Mouse (Mus musculus): ENCODE measurements around the gene Bpgm. TPM values are rescaled to one million over a fixed set of nuclear protein-coding genes. Genes with fewer than 3 reads are reported as not detected.

Bpgm gene
- polyA plus RNA-seq, 1 experiment, result 7.4 TPM

DNA sequence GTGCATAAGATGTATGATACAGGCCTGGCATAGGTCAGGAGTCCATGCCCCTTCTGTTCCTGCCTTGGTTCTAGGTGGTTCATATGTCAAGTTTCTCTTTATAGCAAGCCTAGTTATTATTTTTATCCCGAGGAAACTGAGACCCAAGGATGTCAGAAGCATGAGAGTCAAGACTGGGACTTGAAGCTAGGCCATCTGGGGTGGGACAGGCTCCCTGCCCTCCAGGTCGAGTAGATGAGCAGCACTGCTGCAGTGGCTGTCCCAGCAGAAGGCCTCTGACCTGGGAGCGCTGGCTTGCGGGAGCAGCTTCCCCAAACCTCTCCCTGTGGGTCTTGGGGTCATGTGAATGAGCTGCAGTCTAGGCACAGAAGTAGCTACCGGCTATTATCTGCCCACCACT, 47.5 kb downstream of the Bpgm start:
- TF ChIP-seq CTCF (IDR thresholded peaks at IDR 0.05; ENCODE audit: low read depth, low read length), result no peak
- no peaks in the 10 kb centered on the region for H3K4me1 ChIP-seq (ENCODE audit: control insufficient read depth, insufficient read depth, low read length)
- H3K4me3 ChIP-seq (ENCODE audit: insufficient read depth, low read length), result no peak overlapping the region
- no peak overlapping the region for H3K27ac ChIP-seq (ENCODE audit: insufficient read depth, low read depth, low read length)

GRCm38 (mm10) chr6:34525499-34525924, 49.5 kb downstream of the Bpgm start:
- H3K4me1 ChIP-seq (ENCODE audit: control insufficient read depth, insufficient read depth, low read length), result no peaks in the 10 kb centered on the region
- TF ChIP-seq POLR2A (IDR thresholded peaks at IDR 0.05; ENCODE audit: borderline replicate concordance, low read depth, low read length) (no peak), CTCF (IDR thresholded peaks at IDR 0.05; ENCODE audit: low read depth, low read length) (no peak)
- H3K27ac ChIP-seq (ENCODE audit: insufficient read depth, low read depth, low read length), result no peak overlapping the region
- no peak overlapping the region for H3K4me3 ChIP-seq (ENCODE audit: insufficient read depth, low read length)

DNA sequence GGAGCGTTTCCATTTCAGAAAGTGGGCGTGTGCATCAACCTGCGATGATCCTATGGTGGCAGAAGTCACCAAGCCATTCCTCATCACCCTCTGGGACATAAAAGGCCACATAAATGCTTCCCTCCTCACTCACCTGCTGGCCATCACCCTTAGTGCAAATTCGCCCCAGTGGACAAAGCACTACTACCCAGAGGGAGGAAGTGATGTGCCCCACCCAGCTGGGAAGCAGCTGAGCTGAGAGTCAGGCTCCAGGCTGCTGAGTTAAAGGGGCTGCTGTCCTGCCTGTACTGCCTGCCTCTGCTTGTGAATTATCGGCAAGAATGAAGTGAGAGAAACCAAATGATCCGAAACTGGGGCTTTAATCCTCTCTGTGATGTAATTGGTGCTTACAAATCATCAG, 49.9 kb downstream of the Bpgm start:
- Histone ChIP-seq H3K27ac (ENCODE audit: insufficient read depth, low read depth, low read length) (no peak overlapping the region), H3K4me3 (ENCODE audit: insufficient read depth, low read length) (no peak overlapping the region)
- TF ChIP-seq POLR2A (IDR thresholded peaks at IDR 0.05; ENCODE audit: borderline replicate concordance, low read depth, low read length) (no peak), CTCF (IDR thresholded peaks at IDR 0.05; ENCODE audit: low read depth, low read length) (no peak)

DNA sequence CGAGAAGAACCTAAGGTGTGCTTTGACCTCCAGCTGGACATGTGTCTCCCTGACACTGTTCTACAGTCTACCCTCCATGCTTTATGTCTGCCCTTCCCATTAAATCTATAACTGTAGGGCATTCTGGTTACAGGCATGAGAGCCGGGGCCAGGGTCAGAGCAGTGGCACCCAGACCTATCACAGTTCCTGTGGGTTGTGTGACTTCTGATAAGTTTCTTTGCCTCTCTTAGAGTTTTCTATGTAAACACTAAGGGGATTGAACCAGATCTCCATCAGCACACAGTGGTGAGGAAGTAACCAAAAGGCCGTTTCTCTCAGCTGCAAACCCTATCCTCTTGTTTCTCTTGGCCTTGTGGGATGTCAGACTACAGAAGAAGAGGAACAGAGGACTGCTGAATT, 50.4 kb downstream of the Bpgm start:
- Histone ChIP-seq H3K4me3 (ENCODE audit: insufficient read depth, low read length) (no peak overlapping the region), H3K4me1 (ENCODE audit: control insufficient read depth, insufficient read depth, low read length) (no peaks in the 10 kb centered on the region)
- TF ChIP-seq POLR2A (IDR thresholded peaks at IDR 0.05; ENCODE audit: borderline replicate concordance, low read depth, low read length), result no peak
- no peak for TF ChIP-seq CTCF (IDR thresholded peaks at IDR 0.05; ENCODE audit: low read depth, low read length)

More for the DNA sequence above, 49.9 kb downstream of the Bpgm start:
- no peaks in the 10 kb centered on the region for H3K4me1 ChIP-seq (ENCODE audit: control insufficient read depth, insufficient read depth, low read length)

DNA sequence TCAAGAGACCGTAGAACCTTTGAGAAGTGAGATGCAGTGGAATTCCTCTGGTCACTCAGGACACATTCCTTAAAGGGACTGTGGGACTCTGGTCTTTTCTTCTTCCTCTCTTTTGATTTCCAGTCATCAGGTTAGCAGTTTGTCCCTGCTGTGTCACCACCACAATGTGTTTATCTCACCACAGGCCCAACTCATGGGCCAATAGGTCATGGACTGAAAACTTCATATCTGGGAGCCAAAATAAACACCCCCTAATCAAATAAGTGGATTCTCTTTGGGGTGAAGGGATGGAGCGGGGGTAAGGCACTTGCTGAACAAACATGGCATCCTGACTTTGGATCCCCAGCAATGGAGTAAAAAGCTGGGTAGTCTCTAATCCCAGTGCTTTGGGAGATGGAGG, 52.1 kb downstream of the Bpgm start:
- TF ChIP-seq CTCF (IDR thresholded peaks at IDR 0.05; ENCODE audit: low read depth, low read length), result no peak
- H3K27ac ChIP-seq (ENCODE audit: insufficient read depth, low read depth, low read length), result no peak overlapping the region

More for the DNA sequence above, 50.4 kb downstream of the Bpgm start:
- no peak overlapping the region for H3K27ac ChIP-seq (ENCODE audit: insufficient read depth, low read depth, low read length)

GRCm38 (mm10) chr6:34529992-34530391, 54.0 kb downstream of the Bpgm start:
- Histone ChIP-seq H3K27ac (ENCODE audit: insufficient read depth, low read depth, low read length) (no peak overlapping the region), H3K4me1 (ENCODE audit: control insufficient read depth, insufficient read depth, low read length) (no peaks in the 10 kb centered on the region), H3K4me3 (ENCODE audit: insufficient read depth, low read length) (no peak overlapping the region)
- TF ChIP-seq CTCF (IDR thresholded peaks at IDR 0.05; ENCODE audit: low read depth, low read length) (no peak), POLR2A (IDR thresholded peaks at IDR 0.05; ENCODE audit: borderline replicate concordance, low read depth, low read length) (no peak)

More for the DNA sequence above, 52.1 kb downstream of the Bpgm start:
- Histone ChIP-seq H3K4me1 (ENCODE audit: control insufficient read depth, insufficient read depth, low read length) (no peaks in the 10 kb centered on the region), H3K4me3 (ENCODE audit: insufficient read depth, low read length) (no peak overlapping the region)

GRCm38 (mm10) chr6:34533055-34533454, 57.0 kb downstream of the Bpgm start:
- H3K4me1 ChIP-seq (ENCODE audit: control insufficient read depth, insufficient read depth, low read length), result no peaks in the 10 kb centered on the region
- H3K4me3 ChIP-seq (ENCODE audit: insufficient read depth, low read length), result no peak overlapping the region
- TF ChIP-seq POLR2A (IDR thresholded peaks at IDR 0.05; ENCODE audit: borderline replicate concordance, low read depth, low read length), result no peak
- no peak for TF ChIP-seq CTCF (IDR thresholded peaks at IDR 0.05; ENCODE audit: low read depth, low read length)
- no peak overlapping the region for H3K27ac ChIP-seq (ENCODE audit: insufficient read depth, low read depth, low read length)

DNA sequence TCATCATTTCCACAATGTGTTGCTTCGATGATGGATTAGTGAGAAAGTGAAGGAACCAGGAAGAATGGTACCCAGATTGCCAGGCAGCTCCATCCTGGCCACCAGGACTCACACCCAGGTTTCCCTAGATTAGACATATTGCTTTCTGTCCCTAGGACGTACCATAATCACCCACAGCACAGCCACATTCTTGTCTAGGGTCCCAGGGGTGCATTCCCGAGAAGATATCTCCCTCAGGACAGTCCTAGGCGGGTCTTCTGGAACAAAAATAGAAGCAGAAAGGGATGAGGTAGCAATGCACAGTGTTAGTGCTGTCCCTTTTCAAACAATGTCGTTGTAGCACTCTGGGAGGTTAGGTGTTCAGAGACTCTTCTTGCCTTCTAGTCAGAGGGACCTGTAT, 57.9 kb downstream of the Bpgm start:
- TF ChIP-seq CTCF (IDR thresholded peaks at IDR 0.05; ENCODE audit: low read depth, low read length) (no peak), POLR2A (IDR thresholded peaks at IDR 0.05; ENCODE audit: borderline replicate concordance, low read depth, low read length) (no peak)
- Histone ChIP-seq H3K4me1 (ENCODE audit: control insufficient read depth, insufficient read depth, low read length) (no peaks in the 10 kb centered on the region), H3K4me3 (ENCODE audit: insufficient read depth, low read length) (no peak overlapping the region), H3K27ac (ENCODE audit: insufficient read depth, low read depth, low read length) (no peak overlapping the region)

DNA sequence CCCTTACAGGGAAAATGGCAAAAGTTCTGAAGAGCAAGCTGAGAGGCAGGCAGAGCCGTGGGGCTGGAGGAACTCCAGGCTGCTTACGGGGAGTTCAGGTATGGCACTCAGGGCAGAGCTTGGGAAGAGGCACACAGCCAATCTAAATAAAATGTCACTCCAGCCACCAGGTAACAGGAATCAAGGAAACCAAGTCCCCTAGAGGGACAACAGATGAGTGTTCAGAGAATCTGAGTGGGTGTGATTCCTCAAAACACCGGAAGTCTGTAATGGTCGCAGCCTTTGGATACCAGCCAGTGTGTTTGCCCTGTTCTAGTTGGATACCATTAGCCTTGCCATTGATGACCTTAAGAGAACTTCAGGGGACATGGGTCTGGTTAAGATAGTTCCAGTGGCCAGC, 66.9 kb downstream of the Bpgm start:
- H3K4me3 ChIP-seq (ENCODE audit: insufficient read depth, low read length), result no peak overlapping the region
- no peak for TF ChIP-seq CTCF (IDR thresholded peaks at IDR 0.05; ENCODE audit: low read depth, low read length)
- 0 out of 2 replicates have a peak, but pooled peaks cover 2% of the 10 kb centered on the region for H3K4me1 ChIP-seq (ENCODE audit: control insufficient read depth, insufficient read depth, low read length)
- no peak overlapping the region for H3K27ac ChIP-seq (ENCODE audit: insufficient read depth, low read depth, low read length)

DNA sequence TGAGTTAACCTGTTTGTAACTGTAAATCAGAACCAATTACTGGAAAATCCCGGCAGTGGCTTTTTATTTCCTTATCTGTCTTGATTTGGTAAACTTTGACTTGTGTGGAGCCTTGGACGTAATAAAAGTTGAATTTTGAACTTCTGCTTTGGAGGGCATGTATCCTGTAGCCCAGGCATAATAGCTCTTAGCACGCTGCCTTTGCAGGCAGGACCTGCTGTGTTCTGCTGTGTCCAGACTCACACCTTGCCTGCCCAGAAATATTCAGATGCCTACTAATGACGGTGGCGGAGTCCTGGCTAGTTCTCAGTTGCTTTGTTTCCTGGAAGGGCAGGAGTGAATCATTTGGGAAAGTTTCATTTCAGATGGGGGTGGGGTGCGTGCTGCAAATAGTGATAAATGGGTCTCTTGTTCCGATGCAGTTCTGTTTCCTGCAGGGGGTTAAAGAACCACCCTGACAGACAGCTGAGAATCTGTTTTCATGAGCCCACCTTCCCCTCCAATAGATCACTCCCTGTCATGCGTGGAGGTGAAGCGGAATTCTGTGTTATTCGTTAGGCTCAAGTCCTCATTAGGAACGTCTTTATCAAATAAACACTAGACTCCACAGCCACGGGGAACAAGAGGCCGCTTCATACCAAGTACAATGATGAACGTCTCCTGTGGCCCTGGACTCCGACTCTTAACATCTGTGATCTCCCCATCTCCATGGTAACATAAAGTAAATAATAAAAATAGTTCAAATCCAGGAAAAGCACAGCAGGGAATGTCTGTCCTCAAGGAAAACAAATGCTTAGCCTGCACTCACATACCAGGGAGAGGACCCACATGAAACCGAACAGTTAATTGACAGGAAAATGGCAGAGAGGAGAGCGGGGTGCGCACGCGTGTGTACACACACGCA, 67.5 kb downstream of the Bpgm start:
- Histone ChIP-seq H3K4me3 (ENCODE audit: insufficient read depth, low read length) (no peak overlapping the region), H3K4me1 (ENCODE audit: control insufficient read depth, insufficient read depth, low read length) (0 out of 2 replicates have a peak, but pooled peaks cover 2% of the 10 kb centered on the region), H3K27ac (ENCODE audit: insufficient read depth, low read depth, low read length) (no peak overlapping the region)
- TF ChIP-seq POLR2A (IDR thresholded peaks at IDR 0.05; ENCODE audit: borderline replicate concordance, low read depth, low read length) (no peak), CTCF (IDR thresholded peaks at IDR 0.05; ENCODE audit: low read depth, low read length) (no peak)
